Mouse (Mus musculus): ENCODE measurements around the gene Ccdc89. TPM values are rescaled to one million over a fixed set of nuclear protein-coding genes. Genes with fewer than 3 reads are reported as not detected.

The Ccdc89 gene
- total RNA-seq, 2 experiments from 2014 or later: not detected

- ATAC-seq (replicated peaks; ENCODE audit: low FRiP score, low TSS enrichment, poor library complexity, severe bottlenecking): peak; percentile 69
Measured at GRCm38 (mm10) chr7:90460930-90461329, 34.6 kb downstream of the Ccdc89 start.

DNA sequence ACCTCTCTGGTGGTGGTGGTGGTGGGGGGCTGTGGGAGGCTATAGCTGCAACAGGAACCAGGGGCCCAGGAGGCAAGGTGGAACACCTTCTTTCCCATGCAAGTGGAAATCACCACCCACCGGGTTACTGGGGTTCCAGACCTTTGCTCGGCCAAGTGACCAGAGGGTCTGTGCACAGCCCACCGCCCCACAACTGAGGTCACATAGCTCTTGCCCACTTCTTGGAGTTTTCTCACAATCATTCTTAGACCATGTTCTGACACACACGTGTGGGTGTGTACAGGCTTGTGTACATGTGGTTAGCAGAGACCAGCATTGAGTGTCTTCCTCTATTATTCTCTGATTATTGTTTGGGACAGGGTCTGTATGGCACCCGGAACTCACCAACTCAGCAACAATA lies 35.1 kb downstream of the Ccdc89 start:
- ATAC-seq (replicated peaks; ENCODE audit: low FRiP score, low TSS enrichment, poor library complexity, severe bottlenecking): no peak

GRCm38 (mm10) chr7:90473511-90473910 lies 47.1 kb downstream of the Ccdc89 start:
- no peak for ATAC-seq (replicated peaks; ENCODE audit: low FRiP score, low TSS enrichment, poor library complexity, severe bottlenecking)

GRCm38 (mm10) chr7:90475793-90476312 lies 49.5 kb downstream of the Ccdc89 start, which contains the start of gene Tmem126b:
Gene Tmem126b (minus strand): TSS chr7:90476001.
- peak; percentile 99 for ATAC-seq (replicated peaks; ENCODE audit: low FRiP score, low TSS enrichment, poor library complexity, severe bottlenecking)

DNA sequence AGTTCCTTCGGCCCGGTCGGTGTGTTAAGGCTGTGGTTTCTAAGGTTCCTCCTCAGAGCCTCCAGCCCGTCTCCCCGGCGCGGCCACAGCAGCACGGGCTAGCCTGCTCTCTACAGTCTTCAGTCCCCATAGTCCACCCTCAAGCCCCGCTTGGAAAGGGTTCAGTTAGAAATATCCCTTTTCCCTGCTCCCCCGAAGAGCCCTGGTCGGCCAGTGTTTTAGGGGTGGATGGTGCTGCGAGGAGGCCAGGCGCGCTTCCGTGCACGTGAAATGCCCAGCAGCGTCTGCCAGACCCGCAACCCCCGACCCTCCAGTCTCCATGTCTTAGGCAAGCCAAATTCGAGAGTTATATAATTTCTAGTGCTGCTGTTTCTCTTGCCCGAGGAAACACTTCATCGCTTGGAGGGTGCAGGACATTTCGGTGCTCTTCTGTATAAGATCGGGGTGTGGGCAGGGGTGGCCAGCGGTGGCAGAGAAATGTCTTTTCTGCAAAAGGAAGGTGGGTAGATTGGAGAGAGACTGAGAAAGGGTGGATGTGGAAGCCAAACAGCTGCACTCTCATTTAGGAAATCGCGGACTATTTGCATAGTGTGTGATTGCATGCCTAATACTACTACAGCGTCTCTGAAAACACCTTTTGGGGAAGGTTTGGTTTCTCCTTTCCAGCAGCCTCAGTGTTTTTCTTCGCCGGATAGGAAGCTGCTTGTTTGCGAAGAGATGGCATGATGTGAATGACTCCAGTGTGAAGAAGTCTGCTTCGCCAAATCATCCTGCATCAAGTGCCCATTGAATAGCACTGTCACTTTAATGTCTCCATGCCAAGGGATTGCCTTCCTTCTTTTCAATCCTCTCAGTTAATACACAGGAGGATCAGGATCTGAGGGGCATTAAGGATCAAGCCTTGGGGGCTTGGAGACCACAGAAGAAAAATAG lies 50.2 kb downstream of the Ccdc89 start, which contains the start of gene Dlg2:
Dlg2 (plus strand) TSS at position 360 of the 933 bp plus-strand sequence.
- ATAC-seq (replicated peaks; ENCODE audit: low FRiP score, low TSS enrichment, poor library complexity, severe bottlenecking): peak; percentile 3; the same call in 1 of the 2 replicates

Other genes with a start within 250 kb of the Ccdc89 start
- not detected in 2 replicates for gene Ccdc83, start 160.8 kb upstream of the Ccdc89 start, total RNA-seq (2014; fragmentation: Nextera tagmentation)
- gene Ccdc83, start 160.8 kb upstream of the Ccdc89 start, total RNA-seq (2017): not detected in 2 replicates
- 1.5 TPM in 1 of 2 replicates, not detected in the other for gene Sytl2, start 124.3 kb upstream of the Ccdc89 start, total RNA-seq (2014; fragmentation: Nextera tagmentation)
- gene Sytl2, start 124.3 kb upstream of the Ccdc89 start, total RNA-seq (2017): 0.57 and 1.2 TPM in 2 replicates
- 119 and 128 TPM in 2 replicates for gene Crebzf, start 16.2 kb downstream of the Ccdc89 start, total RNA-seq (2014; fragmentation: Nextera tagmentation)
- gene Crebzf, start 16.2 kb downstream of the Ccdc89 start, total RNA-seq (2017): 56.5 and 102 TPM in 2 replicates
- 32.5 and 39.8 TPM in 2 replicates for gene Tmem126a, start 30.7 kb downstream of the Ccdc89 start, total RNA-seq (2014; fragmentation: Nextera tagmentation)
- 15.6 and 33.1 TPM in 2 replicates for gene Tmem126a, start 30.7 kb downstream of the Ccdc89 start, total RNA-seq (2017)
- 7.9 and 10.9 TPM in 2 replicates for gene Tmem126b, start 49.4 kb downstream of the Ccdc89 start, total RNA-seq (2014; fragmentation: Nextera tagmentation)
- gene Tmem126b, start 49.4 kb downstream of the Ccdc89 start, total RNA-seq (2017): 7.8 and 15.4 TPM in 2 replicates
- gene Dlg2, start 50.1 kb downstream of the Ccdc89 start, total RNA-seq (2014; fragmentation: Nextera tagmentation): 0.10 and 2.1 TPM in 2 replicates
- gene Dlg2, start 50.1 kb downstream of the Ccdc89 start, total RNA-seq (2017): 0.33 and 2.3 TPM in 2 replicates

Data from megakaryocyte-erythroid progenitor cell, adult 5-6 weeks (primary cell).